Mouse (Mus musculus) C2C12 (cell line): ENCODE measurements around the gene Radil.

Source experiments
- CTCF ChIP-seq: IDR thresholded peaks from one replicate; pipeline ENCODE4 v1.5.1; 2011; ENCODE audit not compliant: control insufficient read depth, insufficient read depth, insufficient read length
- MAX ChIP-seq: IDR thresholded peaks from one replicate; pipeline ENCODE4 v1.6.1; 2011; ENCODE audit warnings: mild to moderate bottlenecking, control low read depth
- MYOD1 ChIP-seq: IDR thresholded peaks from one replicate; pipeline ENCODE4 v1.6.1; 2011; ENCODE audit warnings: low read depth; ENCODE audit not compliant: control insufficient read depth, insufficient read length
- USF1 ChIP-seq: IDR thresholded peaks from one replicate; pipeline ENCODE4 v1.6.1; 2011; ENCODE audit warnings: low read depth, mild to moderate bottlenecking, control low read depth, moderate library complexity

DNA sequence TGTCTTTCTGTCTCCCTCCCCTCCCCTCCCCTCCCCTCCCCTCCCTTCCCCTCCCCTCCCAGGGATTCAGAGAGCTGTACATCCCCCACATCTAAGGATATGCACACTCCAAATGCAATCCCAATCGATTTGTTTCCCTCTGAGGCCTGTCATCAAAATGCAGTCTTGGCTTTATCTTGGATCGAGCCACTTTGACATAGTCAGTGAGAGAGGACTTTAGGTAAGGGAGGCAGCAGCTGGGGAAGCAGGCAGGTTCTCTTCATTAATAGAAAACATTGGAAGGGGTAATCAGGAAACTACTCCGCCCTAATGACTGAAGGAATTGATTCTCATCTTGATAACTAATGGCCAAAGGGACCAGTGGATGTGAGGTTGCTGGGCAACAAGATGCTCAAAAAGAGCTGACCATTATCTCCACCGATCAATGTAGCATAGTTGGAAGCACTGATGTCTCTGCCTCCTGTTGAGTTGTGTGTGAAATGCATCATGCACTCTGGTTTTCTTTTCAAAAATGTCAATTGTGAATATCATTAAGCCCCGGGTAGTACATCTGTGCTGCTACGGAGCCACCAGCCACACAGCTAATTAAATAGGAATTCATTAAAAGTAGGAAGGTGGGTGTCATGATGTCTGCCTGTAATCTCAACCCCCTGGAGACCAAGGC lies 40.2 kb upstream of the Radil start:
- no peak for TF ChIP-seq MAX
- no peak for TF ChIP-seq CTCF
- no peak for TF ChIP-seq MYOD1
- TF ChIP-seq USF1 = no peak
